Mouse (Mus musculus): Measurements from ENCODE around the gene Gpr141.
"Not testable (repeated sequence)": the region's sequence is repeated elsewhere in the genome, so short reads cannot be mapped to it uniquely, and the experiment has no call there.

Gene Gpr141

GRCm38 (mm10) chr13:19824071-19824470 is at the start of gene Gpr141:
TSS of gene Gpr141 (minus strand) at chr13:19824257.
- DNase-seq (ENCODE audit: extremely low read depth, insufficient read length, low spot score): peak; percentile 7

- DNase-seq (ENCODE audit: extremely low read depth, insufficient read length, low spot score): no peak
Measured at GRCm38 (mm10) chr13:19864241-19864640, 40.2 kb upstream of the Gpr141 start.

GRCm38 (mm10) chr13:19854629-19855333 is 30.7 kb upstream of the Gpr141 start:
- DNase-seq (ENCODE audit: extremely low read depth, insufficient read length, low spot score): peak; percentile 1

- no peak for DNase-seq (ENCODE audit: extremely low read depth, insufficient read length, low spot score)
Measured at GRCm38 (mm10) chr13:19854049-19854448, 30.0 kb upstream of the Gpr141 start.

GRCm38 (mm10) chr13:19843448-19843847 is 19.4 kb upstream of the Gpr141 start:
- no peak for DNase-seq (ENCODE audit: extremely low read depth, insufficient read length, low spot score)

GRCm38 (mm10) chr13:19842707-19843106 is 18.6 kb upstream of the Gpr141 start:
- no peak for DNase-seq (ENCODE audit: extremely low read depth, insufficient read length, low spot score)

- no peak for DNase-seq (ENCODE audit: extremely low read depth, insufficient read length, low spot score)
Measured at GRCm38 (mm10) chr13:19841615-19842014, 17.6 kb upstream of the Gpr141 start.

- no peak for DNase-seq (ENCODE audit: extremely low read depth, insufficient read length, low spot score)
Measured at GRCm38 (mm10) chr13:19840206-19840605, 16.1 kb upstream of the Gpr141 start.

GRCm38 (mm10) chr13:19830560-19830959 is 6.5 kb upstream of the Gpr141 start:
- no peak for DNase-seq (ENCODE audit: extremely low read depth, insufficient read length, low spot score)

GRCm38 (mm10) chr13:19828095-19828494 is 4.0 kb upstream of the Gpr141 start:
- DNase-seq (ENCODE audit: extremely low read depth, insufficient read length, low spot score): no peak

GRCm38 (mm10) chr13:19821639-19822038 is 2.4 kb downstream of the Gpr141 start:
- DNase-seq (ENCODE audit: extremely low read depth, insufficient read length, low spot score): no peak

GRCm38 (mm10) chr13:19819926-19820325 is 4.1 kb downstream of the Gpr141 start:
- no peak for DNase-seq (ENCODE audit: extremely low read depth, insufficient read length, low spot score)

- no peak for DNase-seq (ENCODE audit: extremely low read depth, insufficient read length, low spot score)
Measured at GRCm38 (mm10) chr13:19819243-19819642, 4.8 kb downstream of the Gpr141 start.

GRCm38 (mm10) chr13:19794942-19795341 is 29.1 kb downstream of the Gpr141 start:
- DNase-seq (ENCODE audit: extremely low read depth, insufficient read length, low spot score): no peak

- no peak for DNase-seq (ENCODE audit: extremely low read depth, insufficient read length, low spot score)
Measured at GRCm38 (mm10) chr13:19794486-19794885, 29.6 kb downstream of the Gpr141 start.

GRCm38 (mm10) chr13:19793761-19794160 is 30.3 kb downstream of the Gpr141 start:
- no peak for DNase-seq (ENCODE audit: extremely low read depth, insufficient read length, low spot score)

GRCm38 (mm10) chr13:19787946-19788345 is 36.1 kb downstream of the Gpr141 start:
- not testable (repeated sequence) for DNase-seq (ENCODE audit: extremely low read depth, insufficient read length, low spot score)

- no peak for DNase-seq (ENCODE audit: extremely low read depth, insufficient read length, low spot score)
Measured at GRCm38 (mm10) chr13:19770163-19770562, 53.9 kb downstream of the Gpr141 start.

- no peak for DNase-seq (ENCODE audit: extremely low read depth, insufficient read length, low spot score)
Measured at GRCm38 (mm10) chr13:19767202-19767601, 56.9 kb downstream of the Gpr141 start.

- peak; percentile 37 for DNase-seq (ENCODE audit: extremely low read depth, insufficient read length, low spot score)
Measured at GRCm38 (mm10) chr13:19764276-19764675, 59.8 kb downstream of the Gpr141 start.

GRCm38 (mm10) chr13:19763211-19763610 is 60.8 kb downstream of the Gpr141 start:
- DNase-seq (ENCODE audit: extremely low read depth, insufficient read length, low spot score): no peak

- no peak for DNase-seq (ENCODE audit: extremely low read depth, insufficient read length, low spot score)
Measured at GRCm38 (mm10) chr13:19745741-19746140, 78.3 kb downstream of the Gpr141 start.

- no peak for DNase-seq (ENCODE audit: extremely low read depth, insufficient read length, low spot score)
Measured at GRCm38 (mm10) chr13:19744536-19744935, 79.5 kb downstream of the Gpr141 start.

All from 3134 (cell line).